Mouse (Mus musculus): ENCODE results near the gene A530016L24Rik.

Gene A530016L24Rik

GRCm38 (mm10) chr12:112489134-112489533, at the start of gene A530016L24Rik:
TSS of gene A530016L24Rik (plus strand) at chr12:112489448.
- DNase-seq = no peak

DNA sequence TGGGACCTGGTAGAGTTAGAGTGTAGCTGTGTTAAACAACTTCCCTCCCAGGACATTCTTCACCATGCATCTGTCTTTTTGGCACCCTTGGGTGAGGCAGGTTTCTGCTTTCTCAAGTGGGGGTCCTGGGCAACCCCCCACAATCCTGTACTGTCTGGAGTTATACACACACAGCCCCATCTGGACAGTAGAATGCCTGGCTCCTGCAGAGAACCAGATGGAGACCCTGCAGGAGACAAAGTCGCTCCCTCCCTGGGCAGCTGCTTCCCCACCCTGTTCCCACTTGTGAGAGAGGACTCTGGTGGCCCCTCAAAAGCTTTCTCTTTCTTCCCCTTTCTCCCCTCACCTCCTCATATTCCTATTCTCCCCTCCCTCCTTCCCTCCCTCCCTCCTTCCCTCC, 49.3 kb upstream of the A530016L24Rik start:
- DNase-seq = no peak

DNA sequence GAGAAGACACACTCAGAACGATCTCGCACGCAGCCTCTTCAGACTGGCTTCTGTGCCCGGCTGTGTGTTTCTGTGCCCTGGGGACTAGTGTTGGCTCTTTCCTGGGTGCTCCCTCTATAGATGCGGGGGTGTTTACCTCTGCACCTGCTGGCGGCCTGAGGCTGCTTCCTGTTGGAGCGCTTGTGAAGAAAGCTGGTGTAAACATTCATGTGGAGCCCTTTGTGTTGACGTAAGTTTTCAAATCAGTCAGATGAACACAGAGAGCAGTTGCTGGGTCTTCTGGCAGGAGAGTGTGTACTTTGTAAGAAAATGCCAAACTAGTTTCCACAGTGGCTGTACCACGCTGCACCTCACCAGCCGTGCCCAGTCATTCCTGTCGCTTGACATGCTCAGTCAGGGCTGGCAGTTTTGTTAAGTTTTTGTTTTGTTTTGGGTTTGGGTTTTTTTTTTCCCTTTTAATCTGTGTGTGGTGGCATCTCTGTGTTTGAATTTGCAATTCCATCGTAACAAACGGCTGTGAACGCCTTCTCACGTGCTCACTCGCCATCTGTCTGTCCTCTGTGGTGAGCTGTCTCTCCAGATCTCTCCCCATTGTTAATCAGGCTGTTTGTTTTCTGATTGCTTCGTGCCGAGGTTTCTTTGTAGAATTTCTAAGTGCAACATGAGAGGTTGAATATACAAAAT, 40.0 kb upstream of the A530016L24Rik start:
- no peak for DNase-seq

- DNase-seq = no peak
These were observed 39.4 kb upstream of the A530016L24Rik start for GRCm38 (mm10) chr12:112449828-112450180.

DNA sequence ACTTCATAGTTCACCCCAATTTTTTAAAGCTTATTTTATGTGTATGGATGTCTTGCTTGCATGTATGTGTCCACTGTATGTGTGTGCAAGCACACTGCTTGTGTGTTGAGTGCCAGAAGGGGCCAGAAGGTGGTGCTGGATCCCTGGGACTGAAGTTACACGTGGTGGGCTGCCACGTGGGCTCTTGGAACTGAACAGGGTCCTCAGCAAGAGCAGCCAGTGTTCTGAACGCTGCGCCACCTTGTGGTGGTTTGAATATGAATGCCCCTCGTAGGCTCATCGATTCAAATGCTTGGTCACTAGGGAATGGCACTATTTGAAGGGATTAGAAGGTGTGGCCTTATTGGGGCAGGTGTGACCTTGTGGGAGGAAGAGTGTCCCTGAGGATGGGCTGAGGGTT, 38.4 kb upstream of the A530016L24Rik start:
- peak in 1 of 2 experiments; percentile 73 for DNase-seq

- no peak for DNase-seq
These were observed 37.9 kb upstream of the A530016L24Rik start for GRCm38 (mm10) chr12:112451381-112451780.

DNA sequence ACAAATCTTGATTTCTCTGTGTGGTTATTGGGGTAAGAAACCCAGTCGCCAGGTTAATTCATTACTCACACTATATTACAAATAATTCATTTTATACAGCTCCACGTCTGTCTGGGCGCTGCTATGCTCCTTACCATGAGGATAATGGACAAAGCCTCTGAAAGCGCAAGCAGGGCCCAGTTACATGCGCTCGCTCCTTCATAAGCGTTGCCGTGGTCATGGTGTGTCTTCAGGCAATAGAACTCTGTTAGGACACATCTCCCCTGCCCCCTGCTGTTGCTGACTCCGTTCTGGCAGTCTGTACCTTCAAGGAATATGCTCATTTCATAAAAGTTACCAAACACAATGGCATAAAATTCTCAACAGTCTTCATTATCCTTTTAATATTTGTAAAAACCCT, 37.4 kb upstream of the A530016L24Rik start:
- DNase-seq = no peak

GRCm38 (mm10) chr12:112456144-112456713, 33.0 kb upstream of the A530016L24Rik start:
- DNase-seq = peak; percentile 24 to 48

DNA sequence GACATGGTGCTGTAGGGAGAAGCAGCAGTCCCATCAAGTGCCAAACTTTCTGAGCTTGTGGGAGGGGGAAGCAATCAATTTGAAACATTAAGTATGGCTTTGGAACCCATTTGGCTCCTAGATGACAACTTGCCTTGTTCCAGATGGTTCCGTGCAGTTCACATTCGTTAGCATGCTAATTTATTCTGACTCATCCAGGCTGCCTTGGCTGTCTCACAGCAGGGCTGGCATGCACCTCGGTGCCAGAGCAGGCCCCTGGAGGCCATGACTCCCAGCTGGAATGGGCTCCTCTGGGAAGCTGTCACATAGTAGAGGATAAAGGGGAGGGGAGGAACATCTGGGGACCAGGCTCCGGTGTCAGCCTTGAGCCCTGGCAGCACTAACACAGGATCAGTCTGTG, 31.4 kb upstream of the A530016L24Rik start:
- peak; percentile 18 to 27 for DNase-seq

- no peak for DNase-seq
These were observed 26.8 kb upstream of the A530016L24Rik start for GRCm38 (mm10) chr12:112462423-112462822.

DNA sequence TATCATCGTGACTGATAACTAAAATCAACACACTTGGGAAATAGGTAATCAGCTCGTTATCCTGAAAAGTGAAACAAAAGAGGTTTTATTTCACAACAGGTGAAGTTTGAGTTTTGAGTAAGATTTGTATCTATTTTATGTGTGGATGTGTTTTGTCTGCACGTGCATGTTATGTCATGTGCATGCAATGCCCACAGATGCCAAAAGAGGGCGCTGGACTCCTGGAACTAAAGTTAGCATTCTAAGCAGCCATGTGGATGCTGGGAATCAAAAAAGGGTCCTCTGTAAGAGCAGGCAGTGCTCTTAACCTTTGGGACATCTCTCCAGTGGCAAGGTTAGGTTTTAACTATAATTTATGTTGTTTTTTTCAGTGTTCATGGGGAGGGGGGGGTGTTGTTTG, 26.0 kb upstream of the A530016L24Rik start:
- no peak for DNase-seq

- no peak for DNase-seq
These were observed 25.4 kb upstream of the A530016L24Rik start for GRCm38 (mm10) chr12:112463750-112464444.

GRCm38 (mm10) chr12:112464516-112464915, 24.7 kb upstream of the A530016L24Rik start:
- peak in 1 of 2 experiments; percentile 19 for DNase-seq

DNA sequence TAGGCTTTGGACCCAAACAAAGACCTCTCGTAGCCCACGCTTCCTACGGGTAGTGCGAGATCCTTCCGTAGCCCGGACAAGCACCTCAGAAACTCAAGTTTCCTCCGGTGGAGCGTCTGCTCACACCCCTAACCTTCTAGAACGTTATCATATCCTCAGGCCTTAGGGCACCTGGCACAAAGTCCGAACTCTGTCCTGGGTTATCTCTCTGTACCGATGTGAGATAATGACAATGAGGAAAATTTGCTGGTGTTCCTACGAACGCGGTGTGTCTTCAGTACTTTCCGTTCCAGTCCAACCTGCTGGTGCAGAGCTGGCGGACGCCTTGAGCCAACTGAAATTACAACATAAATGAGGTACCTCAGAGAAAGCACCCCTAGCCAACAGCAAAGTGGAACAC, 23.3 kb upstream of the A530016L24Rik start:
- no peak for DNase-seq

GRCm38 (mm10) chr12:112467387-112467786, 21.9 kb upstream of the A530016L24Rik start:
- DNase-seq = no peak

DNA sequence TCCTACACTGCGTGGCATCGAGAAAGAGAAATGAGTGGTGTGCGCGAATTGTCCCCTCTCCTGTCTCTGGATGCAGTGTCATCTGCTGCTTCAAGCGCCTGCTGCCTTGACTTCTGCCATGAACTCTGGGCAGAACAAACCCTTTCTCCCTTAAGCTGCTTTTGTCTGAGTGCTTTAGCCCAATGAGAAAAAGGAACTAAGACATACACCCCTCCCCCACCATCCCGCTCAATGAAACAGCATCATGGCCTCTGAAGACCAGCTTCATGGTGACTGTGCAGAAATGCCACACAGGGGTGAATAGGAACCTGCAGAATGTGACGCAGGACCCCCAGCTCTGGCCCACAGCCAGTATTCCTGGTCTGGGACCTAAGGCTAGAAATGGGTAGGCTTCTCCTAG, 19.9 kb upstream of the A530016L24Rik start:
- DNase-seq = no peak

GRCm38 (mm10) chr12:112470216-112470615, 19.0 kb upstream of the A530016L24Rik start:
- DNase-seq = peak; percentile 52 to 70

DNA sequence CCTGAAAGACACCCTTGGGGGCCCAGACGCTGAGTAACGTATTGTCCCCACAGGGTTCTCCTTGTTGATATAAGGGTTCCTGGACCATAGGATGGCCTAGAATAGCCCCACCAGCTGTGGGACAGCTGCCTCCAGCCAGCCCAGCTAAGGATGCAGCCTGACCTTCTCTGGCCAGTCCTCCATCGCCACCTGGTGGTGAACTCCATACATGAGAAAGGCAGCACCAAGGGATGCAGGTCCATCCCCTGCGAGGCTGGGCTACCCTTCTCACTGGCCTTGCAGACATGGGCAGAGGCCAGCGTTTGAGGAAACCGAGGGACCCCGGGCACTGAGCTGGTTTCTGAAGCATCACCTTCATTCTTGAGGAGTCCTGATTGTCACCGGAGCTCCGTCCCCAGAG, 15.5 kb upstream of the A530016L24Rik start:
- DNase-seq = peak; percentile 84 to 96

- DNase-seq = no peak
These were observed 287 bp downstream of the A530016L24Rik start for GRCm38 (mm10) chr12:112489535-112489934.

- DNase-seq = peak; percentile 79 to 87
These were observed 1.2 kb downstream of the A530016L24Rik start for GRCm38 (mm10) chr12:112490444-112490939.

- no peak for DNase-seq
These were observed 6.9 kb downstream of the A530016L24Rik start for GRCm38 (mm10) chr12:112496136-112496535.

DNA sequence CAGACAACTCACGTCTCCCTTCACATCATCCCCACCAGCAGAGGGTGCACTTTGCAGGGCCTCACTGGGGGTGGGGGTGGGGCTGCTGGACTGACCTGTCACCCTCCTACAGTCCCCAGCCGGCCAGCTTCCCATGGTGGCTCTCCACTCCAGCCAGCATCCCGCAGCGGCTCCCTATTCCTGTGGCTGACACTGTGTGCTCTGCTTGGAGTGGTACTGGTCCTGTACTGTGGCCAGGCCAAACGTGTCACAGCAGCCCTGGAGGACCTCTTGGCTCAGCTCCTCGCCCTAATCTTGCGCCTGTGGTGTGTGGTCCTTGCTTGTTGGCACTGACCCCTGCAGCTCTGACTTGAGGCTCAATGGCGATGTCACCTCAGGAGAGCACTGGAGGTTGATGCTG, 8.5 kb downstream of the A530016L24Rik start:
- no peak for DNase-seq

DNA sequence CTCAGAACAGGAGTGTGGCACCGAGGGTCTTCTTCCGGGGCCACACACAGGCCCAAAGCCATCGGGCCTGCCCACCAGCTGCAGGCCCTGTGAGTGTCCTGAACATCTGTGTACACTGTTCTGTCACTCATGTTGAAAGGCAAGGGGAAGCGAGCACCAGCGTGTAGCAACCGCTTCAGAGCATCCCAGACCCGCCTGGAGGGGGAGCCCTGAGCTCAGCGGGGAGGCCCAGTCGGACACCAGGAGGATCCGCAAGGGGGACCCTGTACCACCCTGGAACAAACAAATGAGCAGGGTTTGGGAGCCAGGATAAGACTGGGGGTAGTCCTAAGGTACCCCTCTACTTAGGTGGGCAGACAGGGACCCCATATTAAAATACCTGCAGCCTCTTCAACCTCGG, 9.4 kb downstream of the A530016L24Rik start:
- DNase-seq = peak; percentile 28 to 70

All from kidney, postnatal 36 days (tissue).